Mouse (Mus musculus) heart, postnatal 36 days (tissue): Measurements from ENCODE around the gene Fsd1l. TPM values are rescaled to one million over a fixed set of nuclear protein-coding genes. Genes with fewer than 3 reads are reported as not detected.
"Not testable (repeated sequence)": the region's sequence is repeated elsewhere in the genome, so short reads cannot be mapped to it uniquely, and the experiment has no call there.

Source experiments
- DNase-seq, 2 experiments: peaks; one replicate each; pipeline ENCODE4 v3.0.0; 2021 to 2022
- intact Hi-C: fragments of 180-260 bp; cut with DNase I; formaldehyde crosslinking; loops from one replicate; pipeline ENCODE4 v1.15.1; 2025
- total RNA-seq, 2 experiments: library from RNA; stranded (reverse); gene quantifications; 2 replicates each; pipeline ENCODE4 v1.2.3; 2021

The Fsd1l gene
- total RNA-seq, 2 experiments from 2014 or later: 43.6 to 47.7 TPM

- peak in 1 of 2 experiments; percentile 44 for DNase-seq
- intact Hi-C loops: no loop called here
These were observed 6.5 kb upstream of the Fsd1l start for GRCm38 (mm10) chr4:53624816-53625215.

GRCm38 (mm10) chr4:53625263-53625662, 6.0 kb upstream of the Fsd1l start:
- no peak for DNase-seq
- intact Hi-C loops: no loop called here

- DNase-seq: peak; percentile 60 to 71
- intact Hi-C loops: no loop called here
These were observed 2.3 kb upstream of the Fsd1l start for GRCm38 (mm10) chr4:53628924-53629323.

- DNase-seq: no peak
- intact Hi-C loops: no loop called here
These were observed 332 bp upstream of the Fsd1l start for GRCm38 (mm10) chr4:53630963-53631315.

GRCm38 (mm10) chr4:53632011-53632349, 709 bp downstream of the Fsd1l start:
- no peak for DNase-seq
- intact Hi-C loops: no loop called here

- no peak for DNase-seq
- intact Hi-C loops: no loop called here
These were observed 4.1 kb downstream of the Fsd1l start for GRCm38 (mm10) chr4:53635336-53635735.

GRCm38 (mm10) chr4:53637269-53637909, 6.1 kb downstream of the Fsd1l start:
- DNase-seq: no peak
- intact Hi-C loops: no loop called here

- intact Hi-C loops: no loop called here
- peak; percentile 27 to 55 for DNase-seq
These were observed 7.4 kb downstream of the Fsd1l start for GRCm38 (mm10) chr4:53638549-53639123.

- no peak for DNase-seq
- intact Hi-C loops: no loop called here
These were observed 26.8 kb downstream of the Fsd1l start for GRCm38 (mm10) chr4:53658029-53658428.

GRCm38 (mm10) chr4:53660711-53661110, 29.4 kb downstream of the Fsd1l start:
- intact Hi-C loops: no loop called here

GRCm38 (mm10) chr4:53682092-53682491, 50.8 kb downstream of the Fsd1l start:
- DNase-seq: no peak
- intact Hi-C loops: no loop called here

More at GRCm38 (mm10) chr4:53660711-53661110, 29.4 kb downstream of the Fsd1l start:
- no peak for DNase-seq

- intact Hi-C loops: no loop called here
- DNase-seq: no peak
These were observed 57.7 kb downstream of the Fsd1l start for GRCm38 (mm10) chr4:53688965-53689364.

GRCm38 (mm10) chr4:53691418-53691817, 60.1 kb downstream of the Fsd1l start:
- DNase-seq: no peak
- intact Hi-C loops: no loop called here

- DNase-seq, intact Hi-C loops: not testable (repeated sequence)
These were observed 77.9 kb downstream of the Fsd1l start for GRCm38 (mm10) chr4:53709166-53709565.

- DNase-seq: no peak
- intact Hi-C loops: loop anchor here (5.0 to 10.0 kb wide), 2 partner anchors 108 to 325 kb away; no protein-coding TSS in a partner anchor
These were observed 78.8 kb downstream of the Fsd1l start for GRCm38 (mm10) chr4:53710021-53710420.

- no peak for DNase-seq
- intact Hi-C loops: loop anchor here (5.0 to 10.0 kb wide), 2 partner anchors 108 to 326 kb away; no protein-coding TSS in a partner anchor
These were observed 79.5 kb downstream of the Fsd1l start for GRCm38 (mm10) chr4:53710555-53711328.

GRCm38 (mm10) chr4:53713704-53714050, 82.4 kb downstream of the Fsd1l start, which contains the start of gene Fktn:
Gene Fktn, plus strand, starts transcription at chr4:53713998.
- no peak for DNase-seq
- intact Hi-C loops: loop anchor here (5.0 to 10.0 kb wide), 2 partner anchors 111 to 329 kb away; no protein-coding TSS in a partner anchor

GRCm38 (mm10) chr4:53714051-53714814, 83.0 kb downstream of the Fsd1l start:
- intact Hi-C loops: loop anchor here (5.0 to 10.0 kb wide), 2 partner anchors 112 to 329 kb away; no protein-coding TSS in a partner anchor
- DNase-seq: peak; percentile 90 to 91

GRCm38 (mm10) chr4:53715977-53716376, 84.7 kb downstream of the Fsd1l start:
- no peak for DNase-seq
- intact Hi-C loops: loop anchor here (10.0 kb wide), 1 partner anchor 331 kb away; no protein-coding TSS in a partner anchor

GRCm38 (mm10) chr4:53717546-53717945, 86.3 kb downstream of the Fsd1l start:
- no peak for DNase-seq
- intact Hi-C loops: loop anchor here (10.0 kb wide), 1 partner anchor 333 kb away; no protein-coding TSS in a partner anchor

GRCm38 (mm10) chr4:53718261-53718660, 87.0 kb downstream of the Fsd1l start:
- intact Hi-C loops: loop anchor here (10.0 kb wide), 1 partner anchor 333 kb away; no protein-coding TSS in a partner anchor
- no peak for DNase-seq
